10 mouse cellular contexts compared by ENCODE assay signal in genomic region chr19:31074717-31075063, GRCm38 (mm10). TPM values are rescaled to one million over a fixed set of nuclear protein-coding genes. Genes with fewer than 3 reads are reported as not detected.
DNase-seq lines count a peak whose midpoint lies in the region; ATAC-seq and TF ChIP-seq lines count a peak whose summit lies in the region.
"Had no signal": no experiment of that assay in that cellular context is flagged by ENCODE, and none has a peak within 500 bp of the region (broad histone marks: within the 10 kb centered on the region; RNA-seq: fewer than 3 reads in every experiment).

No protein-coding gene starts in this region.

- peaks cover 35% of the 10 kb centered on the region for H3K4me1 ChIP-seq in E14TG2a.4 (replicated peaks; ENCODE audit: low read depth, low read length)
- H3K4me1 ChIP-seq in ES-E14 (ENCODE audit: control insufficient read depth in 2 of 2, insufficient read depth in 2 of 2, low read length in 2 of 2, poor library complexity in 1 of 2), result peaks cover 0 to 2% of the 10 kb centered on the region in 2 experiments; a peak in 2 of 4 replicates
- peaks cover 5 to 9% of the 10 kb centered on the region in 2 experiments; a peak in 2 of 4 replicates for H3K4me1 ChIP-seq in heart, embryonic 14.5 days (ENCODE audit: control insufficient read depth in 2 of 2, insufficient read depth in 2 of 2, low read length in 2 of 2)
- H3K4me1 ChIP-seq in limb, embryonic 12.5 days (replicated peaks), result 0 out of 2 replicates have a peak, but pooled peaks cover 5% of the 10 kb centered on the region
- H3K4me1 ChIP-seq in liver, embryonic 11.5 days (replicated peaks; ENCODE audit: control insufficient read depth, insufficient read depth, low read length), result no peaks in the 10 kb centered on the region

- H3K4me3 ChIP-seq in E14TG2a.4 (replicated peaks; ENCODE audit: low read length) (peak overlapping the region; percentile 64), ES-E14 (ENCODE audit: insufficient read depth in 1 of 2, low read depth in 1 of 2, low read length in 2 of 2, poor library complexity in 1 of 2, severe bottlenecking in 1 of 2) (peak overlapping the region; percentile 33 to 63)
- H3K4me3 ChIP-seq in heart, embryonic 14.5 days (ENCODE audit: control insufficient read depth in 1 of 2, insufficient read depth in 1 of 2, low read depth in 1 of 2, low read length in 2 of 2), result peak overlapping the region; percentile 21 to 26
- H3K4me3 ChIP-seq in limb, embryonic 12.5 days (replicated peaks), result no peak overlapping the region
- no peak overlapping the region for H3K4me3 ChIP-seq in liver, embryonic 11.5 days (ENCODE audit: low read depth, low read length)

- H3K36me3 ChIP-seq in E14TG2a.4 (ENCODE audit: insufficient read depth, low read length) (no peaks in the 10 kb centered on the region), ES-E14 (ENCODE audit: control insufficient read depth, insufficient read depth, low read length, poor library complexity, severe bottlenecking) (no peaks in the 10 kb centered on the region)
- H3K36me3 ChIP-seq in heart, embryonic 14.5 days (ENCODE audit: control insufficient read depth, insufficient read depth, low read length), result no peaks in the 10 kb centered on the region
- no peaks in the 10 kb centered on the region for H3K36me3 ChIP-seq in limb, embryonic 12.5 days
- no peaks in the 10 kb centered on the region for H3K36me3 ChIP-seq in liver, embryonic 11.5 days (ENCODE audit: control insufficient read depth, insufficient read depth, low read length)

- 0 out of 2 replicates have a peak overlapping the region, but pooled peaks have one; percentile 32 for H3K9ac ChIP-seq in ES-E14 (ENCODE audit: insufficient read depth, low read depth, low read length, poor library complexity, severe bottlenecking)
- peak overlapping the region; percentile 66 for H3K9ac ChIP-seq in heart, embryonic 14.5 days (ENCODE audit: low read length)
- no peak overlapping the region for H3K9ac ChIP-seq in limb, embryonic 12.5 days (replicated peaks)
- H3K9ac ChIP-seq in liver, embryonic 11.5 days (ENCODE audit: low read depth, low read length), result no peak overlapping the region

- no peak for DNase-seq in ES-E14 (ENCODE audit: low read depth, low spot score)
- no peak for DNase-seq in liver, embryonic 11.5 days (ENCODE audit: low spot score)
- no peak for DNase-seq in testis, postnatal 10 days (ENCODE audit: low spot score)
- no peak for DNase-seq in layer of hippocampus, adult 9-11 months
- DNase-seq in urinary bladder, adult 18-20 months (ENCODE audit: low spot score in 2 of 2), result no peak
- DNase-seq: cerebellum, adult 18-20 months had no signal

- TF ChIP-seq CTCF in E14TG2a.4 (conservative IDR thresholded peaks at IDR 0.05; ENCODE audit: low read length), result no peak

- WGBS in heart, embryonic 14.5 days, result 10% methylated on average over 3 of the region's 3 CpGs
- 21% methylated on average over 3 of the region's 3 CpGs for WGBS in limb, embryonic 12.5 days
- WGBS in liver, embryonic 11.5 days, result 27% methylated on average over 3 of the region's 3 CpGs

- H3K9me3 ChIP-seq in E14TG2a.4 (ENCODE audit: low read length), result no peaks in the 10 kb centered on the region
- no peaks in the 10 kb centered on the region for H3K9me3 ChIP-seq in ES-E14 (ENCODE audit: control insufficient read depth, insufficient read depth, low read depth, low read length)
- no peaks in the 10 kb centered on the region for H3K9me3 ChIP-seq in heart, embryonic 14.5 days (ENCODE audit: control insufficient read depth, low read length)
- H3K9me3 ChIP-seq in limb, embryonic 12.5 days, result no peaks in the 10 kb centered on the region
- H3K9me3 ChIP-seq in liver, embryonic 11.5 days (ENCODE audit: control insufficient read depth, low read length), result no peaks in the 10 kb centered on the region

- no peaks in the 10 kb centered on the region for H3K27me3 ChIP-seq in E14TG2a.4 (ENCODE audit: insufficient read depth, low read length)
- H3K27me3 ChIP-seq in heart, embryonic 14.5 days (ENCODE audit: control insufficient read depth, insufficient read depth, low read length), result no peaks in the 10 kb centered on the region
- H3K27me3 ChIP-seq in limb, embryonic 12.5 days, result no peaks in the 10 kb centered on the region
- no peaks in the 10 kb centered on the region for H3K27me3 ChIP-seq in liver, embryonic 11.5 days (replicated peaks; ENCODE audit: control insufficient read depth, insufficient read depth, low read length)

- H3K4me2 ChIP-seq in heart, embryonic 14.5 days (ENCODE audit: low read length), result peak overlapping the region; percentile 52
- H3K4me2 ChIP-seq in limb, embryonic 12.5 days, result peak overlapping the region; percentile 1; the same call in 1 of the 2 replicates
- no peak overlapping the region; the same call in 1 of the 2 replicates for H3K4me2 ChIP-seq in liver, embryonic 11.5 days

- H3K27ac ChIP-seq in ES-E14 (ENCODE audit: insufficient read depth, low read depth, low read length, poor library complexity, severe bottlenecking), result peak overlapping the region; percentile 84; the same call in 1 of the 2 replicates
- H3K27ac ChIP-seq in heart, embryonic 14.5 days (replicated peaks in 1 of 2; ENCODE audit: control insufficient read depth in 1 of 2, insufficient read depth in 1 of 2, low read depth in 2 of 2, low read length in 2 of 2), result peak overlapping the region; percentile 43 to 56; a peak in 3 of 4 replicates
- no peak overlapping the region for H3K27ac ChIP-seq in limb, embryonic 12.5 days
- H3K27ac ChIP-seq in liver, embryonic 11.5 days (ENCODE audit: low read depth, low read length), result no peak overlapping the region

- no peak for ATAC-seq in heart, embryonic 14.5 days (ENCODE audit: insufficient number of reproducible peaks, insufficient read depth, low FRiP score, low read depth)
- no peak for ATAC-seq in limb, embryonic 12.5 days (ENCODE audit: insufficient number of reproducible peaks, insufficient read depth, low FRiP score, low TSS enrichment, low read depth)
- ATAC-seq in liver, embryonic 11.5 days (replicated peaks; ENCODE audit: low FRiP score), result no peak
- ATAC-seq: Patski had no signal

- in situ Hi-C loops in ES-E14 (cut with MboI; ENCODE audit: low sequenced_read_pairs in 2 of 2, unreplicated experiment in 2 of 2), result no loop called here

TF ChIP-seq in ES-E14, 5 proteins besides CTCF, POLR2A, EP300 and RAD21:
- TF ChIP-seq ZC3H11A (IDR thresholded peaks at IDR 0.05; ENCODE audit: borderline replicate concordance, low read depth, low read length), result no peak
- no peak for TF ChIP-seq CHD2 (IDR thresholded peaks at IDR 0.05; ENCODE audit: low read depth, low read length)
- no peak for TF ChIP-seq MAFK (IDR thresholded peaks at IDR 0.05; ENCODE audit: insufficient read depth, low read depth, low read length)
- no peak for TF ChIP-seq ZNF384 (IDR thresholded peaks at IDR 0.05; ENCODE audit: low read depth, low read length)
- no peak for TF ChIP-seq HCFC1 (IDR thresholded peaks at IDR 0.05; ENCODE audit: borderline replicate concordance, insufficient read depth, low read length)
TF ChIP-seq in ES-E14: peak in this region for 0.

RNA-seq across cellular contexts. Expression of gene Cstf2t, which starts 7.9 kb away (rescaled TPM):
- 23.7 and 27.7 TPM in 2 replicates for total RNA-seq in ES-E14 (2012; rRNA removed)
- polyA plus RNA-seq in heart, embryonic 14.5 days (2014; fragmentation: Nextera tagmentation; extraction: Ambion mirVana), result 30.5 and 30.6 TPM in 2 replicates
- polyA plus RNA-seq in limb, embryonic 12.5 days (2016; fragmentation: Nextera tagmentation; extraction: Ambion mirVana), result 72.2 and 73.6 TPM in 2 replicates
- polyA plus RNA-seq in liver, embryonic 11.5 days (2014; fragmentation: Nextera tagmentation; extraction: Ambion mirVana), result 21.4 and 22.6 TPM in 2 replicates

Comparison
In these comparisons a context has a peak if more than half of its experiments do, and no peak if none do; other contexts are left out.
1. H3K4me3 ChIP-seq: peak in E14TG2a.4 (single experiment), ES-E14 (2 of 2) and heart, embryonic 14.5 days (2 of 2); none in limb, embryonic 12.5 days (single experiment) and liver, embryonic 11.5 days (single experiment).
2. H3K27ac ChIP-seq: peak in ES-E14 (single experiment) and heart, embryonic 14.5 days (2 of 2); none in limb, embryonic 12.5 days (single experiment) and liver, embryonic 11.5 days (single experiment).
3. H3K9ac ChIP-seq: peak in ES-E14 (single experiment) and heart, embryonic 14.5 days (single experiment); none in limb, embryonic 12.5 days (single experiment) and liver, embryonic 11.5 days (single experiment).